Mouse (Mus musculus) mesoderm, embryonic 11.5 days (tissue): ENCODE data around the gene Mindy4.

ENCODE experiments used
- DNase-seq: peaks from one replicate; pipeline ENCODE4 v3.0.0-alpha.2; 2012; ENCODE audit warnings: low read depth, low spot score

Mindy4 gene

DNA sequence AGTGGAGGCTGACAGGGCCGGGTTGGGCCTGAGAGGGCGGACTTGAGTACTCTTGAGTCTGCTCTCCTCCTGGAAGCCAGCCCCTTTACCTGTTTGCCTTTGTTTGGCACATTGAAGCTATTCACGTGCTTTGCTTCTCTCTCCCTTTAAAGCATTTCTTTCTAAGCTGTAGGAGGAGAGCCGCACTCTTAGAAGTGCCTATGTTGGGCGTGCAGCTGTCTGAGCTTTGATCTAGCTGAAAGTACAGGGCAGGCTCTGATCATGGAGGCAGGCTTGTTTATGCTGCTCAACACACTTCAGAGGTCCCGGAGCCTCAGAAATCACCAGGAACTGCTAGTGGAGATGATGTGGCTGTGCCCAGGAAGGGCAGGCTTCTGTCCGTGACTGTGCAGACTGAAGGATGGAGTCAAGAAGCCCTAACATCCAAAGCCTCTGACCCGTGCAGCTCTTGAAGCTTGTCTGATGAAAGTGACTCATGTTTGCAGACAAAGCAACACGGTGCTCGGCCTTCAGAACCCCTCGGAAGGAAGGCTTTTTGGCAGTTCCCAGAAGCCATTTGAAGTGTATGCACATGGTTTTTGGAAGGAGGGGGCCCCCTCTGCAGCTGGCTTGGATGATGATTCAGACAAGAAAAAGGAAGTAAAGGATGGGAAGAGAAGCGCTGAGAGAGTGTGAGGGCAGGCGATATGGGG, 53.5 kb downstream of the Mindy4 start:
- DNase-seq: no peak

DNA sequence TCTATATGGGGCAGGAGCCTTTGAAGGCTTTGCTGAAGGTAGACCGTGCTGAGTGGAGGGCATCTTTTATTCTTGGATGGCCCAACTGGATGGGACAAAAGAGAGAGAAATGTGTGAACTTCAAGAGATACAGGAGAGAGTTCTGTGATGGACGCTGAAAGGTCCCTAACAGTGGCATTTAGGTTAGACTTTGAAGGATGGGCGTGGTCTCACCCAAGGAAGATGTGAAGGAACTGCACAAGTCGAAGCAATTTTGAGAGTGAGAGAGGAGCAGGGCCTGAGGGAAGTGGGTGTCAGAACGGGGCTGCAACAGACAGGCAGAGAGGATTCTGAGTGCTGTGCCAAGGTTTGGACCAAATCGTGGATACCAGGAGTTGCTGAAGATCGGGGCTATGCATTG, 54.1 kb downstream of the Mindy4 start:
- no peak for DNase-seq

DNA sequence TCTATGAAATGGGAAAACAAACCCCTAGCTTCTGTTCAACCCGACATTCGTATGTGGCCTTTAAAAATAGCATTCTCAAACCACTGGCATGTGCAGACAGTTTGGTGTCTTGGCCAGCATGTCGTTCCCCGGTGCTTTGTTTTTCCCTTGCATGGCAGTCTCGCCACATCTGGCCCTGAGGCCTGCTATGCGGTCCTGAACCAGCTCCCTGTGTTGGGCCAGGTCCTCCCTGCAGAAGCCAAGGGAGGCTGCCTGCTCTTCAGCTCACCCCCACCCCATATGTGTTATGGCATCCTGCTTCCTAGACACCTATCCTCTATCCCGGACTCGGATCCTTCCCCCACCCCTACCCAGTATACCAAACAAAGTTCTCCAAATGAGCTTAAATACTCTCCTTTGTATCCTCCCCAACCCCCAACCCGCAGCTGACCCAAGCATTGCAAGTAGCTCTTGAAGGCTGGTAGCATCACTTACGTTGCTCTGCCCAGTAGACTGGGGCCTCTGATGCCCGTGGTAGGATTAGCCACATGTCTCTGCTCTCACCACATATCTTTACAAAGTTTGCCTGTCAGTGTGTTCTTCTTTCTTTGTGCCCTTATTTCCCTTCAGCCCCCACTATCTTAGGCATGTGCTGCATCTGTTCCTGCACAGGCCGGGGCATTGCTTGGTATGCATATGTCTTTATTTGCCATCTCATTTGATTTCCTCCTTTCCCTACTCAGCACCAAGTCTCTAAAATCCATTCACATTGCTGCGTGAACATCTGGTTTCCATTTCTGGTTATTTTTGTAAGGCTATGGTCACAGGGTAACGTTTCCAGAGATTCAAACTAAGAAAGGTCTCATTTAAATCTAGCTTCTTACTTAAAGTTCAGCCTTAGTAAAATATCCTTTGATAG, 55.5 kb downstream of the Mindy4 start:
- DNase-seq: peak; percentile 41

DNA sequence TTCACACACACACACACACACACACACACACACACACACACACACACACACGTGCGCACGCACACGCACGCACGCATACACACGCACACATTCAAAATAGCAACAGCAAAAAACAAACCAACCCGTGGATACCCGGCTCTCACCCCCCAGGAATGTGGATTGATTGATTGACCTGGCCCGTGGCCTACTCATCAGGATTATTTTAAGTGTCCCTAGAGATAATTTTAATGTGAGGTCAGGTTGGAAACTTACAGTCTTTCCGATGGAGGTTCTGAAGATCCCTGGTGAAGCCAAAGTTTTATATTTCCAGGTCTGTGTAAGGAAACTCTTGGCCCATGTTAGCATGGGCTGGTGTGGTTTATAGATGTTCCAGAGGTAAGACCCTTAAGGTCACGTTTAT, 59.0 kb downstream of the Mindy4 start:
- no peak for DNase-seq

DNA sequence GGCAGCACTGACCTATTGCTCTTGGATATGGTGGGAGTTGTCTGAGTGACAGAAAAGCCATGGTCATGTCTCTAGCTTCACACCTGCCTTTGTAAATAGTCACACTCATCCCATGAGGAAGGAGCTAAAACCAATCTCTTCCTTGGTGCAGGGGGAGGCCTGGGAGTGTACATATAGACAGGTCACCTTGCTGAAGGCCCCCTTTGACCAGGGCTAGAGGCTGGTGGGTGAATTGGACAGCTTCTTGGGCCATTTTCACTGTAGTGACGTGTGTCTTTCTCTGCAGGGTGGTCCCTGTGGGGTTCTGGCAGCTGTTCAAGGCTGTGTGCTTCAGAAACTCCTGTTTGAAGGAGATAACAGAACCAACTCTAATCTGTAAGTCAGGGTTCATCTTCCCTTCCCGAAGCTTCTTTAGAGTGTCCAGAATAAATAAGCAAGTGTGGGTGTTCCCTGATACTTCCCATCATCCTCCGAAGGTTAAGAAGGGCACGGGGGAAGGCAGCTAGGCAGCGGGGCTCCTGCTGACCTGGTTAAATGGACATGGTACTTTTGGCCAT, 60.4 kb downstream of the Mindy4 start:
- DNase-seq: no peak

DNA sequence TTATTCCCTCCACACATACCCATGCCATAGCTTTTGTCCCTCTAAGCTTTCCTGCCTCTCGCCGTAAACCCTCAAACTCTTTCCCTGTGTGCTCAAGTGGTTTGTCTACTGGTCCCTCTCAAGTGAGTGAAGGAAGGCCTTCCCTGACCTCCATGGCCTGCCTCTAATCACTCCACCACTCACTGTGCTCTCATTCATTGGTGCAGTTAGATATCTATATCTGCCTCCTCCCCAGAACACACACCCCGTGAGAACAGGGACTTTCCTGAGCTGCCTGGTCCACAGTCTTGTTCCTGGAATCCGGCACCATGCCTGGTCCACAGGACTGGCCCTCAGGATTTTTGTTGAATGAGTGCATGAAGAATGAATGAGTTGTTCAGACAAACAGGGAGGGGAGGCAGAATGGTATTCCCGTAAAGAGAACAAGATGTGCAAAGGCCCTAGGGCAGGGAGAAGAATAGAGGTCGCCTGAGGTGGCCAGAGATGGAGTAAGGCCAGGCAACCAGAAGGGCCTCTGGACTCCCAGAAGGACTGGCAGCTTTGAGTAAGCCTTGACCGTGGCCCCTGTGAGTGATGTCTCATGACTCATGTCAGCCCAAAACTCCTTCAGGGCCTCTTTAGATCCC, 61.7 kb downstream of the Mindy4 start:
- DNase-seq: no peak

DNA sequence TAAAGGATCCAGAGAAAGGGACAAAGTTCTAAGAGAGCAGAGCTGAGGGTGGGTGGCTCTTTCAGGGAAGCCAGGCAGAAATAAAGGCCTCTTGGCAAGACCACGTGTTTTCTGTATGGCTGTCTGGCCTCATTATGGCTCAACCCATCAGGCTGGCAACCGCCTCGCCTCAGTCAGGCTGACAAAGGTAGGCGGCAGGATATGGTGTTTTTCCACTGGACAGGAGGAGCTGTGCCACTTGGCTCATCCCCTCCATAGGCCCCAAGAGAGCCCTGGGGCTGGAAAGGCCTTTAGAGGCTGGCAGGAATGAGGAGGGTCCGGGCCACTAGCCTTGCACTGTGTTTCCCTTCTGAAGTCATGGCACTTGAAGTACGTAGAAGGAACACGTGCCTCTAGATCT, 69.8 kb downstream of the Mindy4 start:
- no peak for DNase-seq

DNA sequence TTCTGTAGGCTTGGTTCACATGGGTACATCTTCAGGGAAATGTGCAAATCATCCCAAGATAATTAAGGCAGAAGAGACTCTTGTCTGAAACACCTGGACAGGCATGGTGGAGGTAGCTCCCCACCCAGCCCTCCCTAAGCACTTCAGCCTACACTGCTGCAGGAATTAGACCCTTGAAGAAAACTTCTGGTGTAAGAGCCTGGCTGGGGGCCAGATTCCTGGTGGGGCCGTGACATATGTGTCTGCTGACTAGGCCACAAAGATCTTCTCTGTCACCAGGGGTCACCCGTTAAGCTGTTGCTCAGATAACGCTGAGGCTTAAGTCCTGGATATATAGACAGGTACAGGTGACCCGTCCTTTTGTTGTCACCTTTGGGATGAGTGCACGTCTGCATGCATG, 70.3 kb downstream of the Mindy4 start:
- DNase-seq: no peak

DNA sequence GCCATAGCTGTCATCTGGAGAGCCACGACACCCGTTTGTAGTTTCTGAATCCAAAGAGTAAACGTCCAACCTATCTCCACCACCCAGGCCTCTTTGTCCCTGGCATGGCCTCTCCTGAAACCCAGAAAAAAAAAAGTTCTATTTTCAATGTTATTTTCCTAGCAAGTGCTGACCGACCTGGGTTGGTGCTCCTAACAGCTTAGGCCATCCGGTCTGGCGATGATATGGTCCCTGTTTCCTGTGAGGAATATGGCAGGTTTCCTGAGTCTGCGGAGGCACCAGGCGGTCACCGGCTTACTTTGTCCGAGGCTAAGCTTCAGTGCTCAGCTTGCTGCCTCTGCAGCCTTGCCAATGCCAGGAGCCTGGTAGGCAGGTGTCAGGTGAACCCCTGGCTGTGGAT, 71.8 kb downstream of the Mindy4 start:
- no peak for DNase-seq

DNA sequence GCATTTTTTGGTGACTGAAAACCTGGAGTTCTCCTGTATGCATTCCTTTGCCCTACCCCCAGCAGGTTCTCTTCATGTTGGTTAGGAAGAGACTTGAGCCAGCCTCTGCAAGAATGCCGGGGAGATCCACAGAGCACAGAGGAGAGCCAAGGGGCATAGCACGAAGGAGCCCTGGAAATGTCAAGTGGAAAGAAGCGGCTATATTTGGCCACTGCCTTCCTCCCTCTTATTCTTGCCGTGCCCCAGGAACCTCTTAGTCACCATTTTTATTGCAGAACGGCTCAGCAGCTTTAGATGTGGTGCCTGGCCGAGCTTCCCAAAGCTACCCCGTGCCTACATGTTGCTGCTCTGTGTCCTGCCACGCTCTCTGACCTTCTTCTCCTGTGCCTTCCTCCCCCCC, 72.6 kb downstream of the Mindy4 start:
- no peak for DNase-seq

DNA sequence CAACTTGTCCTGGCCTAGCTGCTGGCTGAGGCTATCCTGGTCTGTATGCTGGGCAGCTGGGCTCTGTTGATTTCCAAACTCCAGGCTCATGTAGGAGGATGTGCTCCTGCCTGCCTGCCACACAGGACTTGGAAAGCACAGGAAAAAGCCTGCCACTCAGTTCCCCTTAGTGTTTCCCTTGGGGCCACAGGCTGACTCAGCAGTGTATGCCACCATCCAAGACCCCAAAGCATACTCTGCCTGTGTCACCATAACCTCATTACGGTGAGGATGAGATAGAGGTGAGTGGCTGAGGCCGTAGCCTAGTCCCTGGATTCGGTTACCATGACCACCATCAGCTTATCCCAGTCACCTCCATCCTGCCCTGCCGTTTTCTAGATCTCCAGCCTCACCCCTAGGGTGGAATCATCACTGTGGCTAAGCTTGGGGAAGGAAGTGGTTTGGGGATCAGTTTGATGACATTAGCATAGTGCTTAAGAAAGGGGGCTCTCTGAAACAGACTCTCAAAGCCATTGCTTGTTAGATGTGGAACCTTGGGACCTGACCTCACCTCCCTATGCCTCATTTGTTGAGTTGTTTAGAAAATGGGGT, 73.6 kb downstream of the Mindy4 start:
- no peak for DNase-seq

DNA sequence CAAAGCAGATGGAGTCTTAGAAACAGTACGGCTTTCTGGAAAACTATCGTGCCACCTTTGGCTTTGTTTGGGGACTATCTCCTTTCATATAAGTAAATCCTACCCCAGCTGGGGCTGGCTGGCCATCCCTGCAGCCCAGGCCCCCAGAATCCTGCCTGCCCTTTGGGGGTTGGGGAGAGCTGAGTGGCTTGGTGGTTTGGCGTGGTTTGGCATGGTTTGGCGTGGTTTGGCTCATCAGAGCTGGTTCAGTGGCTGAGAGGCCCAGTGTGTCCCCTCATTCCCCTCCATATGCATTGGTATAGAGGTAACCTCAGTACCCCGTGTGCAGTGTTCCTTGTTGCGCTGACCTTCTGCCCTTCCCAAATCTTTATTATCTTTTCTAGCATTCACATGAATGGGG, 74.9 kb downstream of the Mindy4 start:
- DNase-seq: no peak

DNA sequence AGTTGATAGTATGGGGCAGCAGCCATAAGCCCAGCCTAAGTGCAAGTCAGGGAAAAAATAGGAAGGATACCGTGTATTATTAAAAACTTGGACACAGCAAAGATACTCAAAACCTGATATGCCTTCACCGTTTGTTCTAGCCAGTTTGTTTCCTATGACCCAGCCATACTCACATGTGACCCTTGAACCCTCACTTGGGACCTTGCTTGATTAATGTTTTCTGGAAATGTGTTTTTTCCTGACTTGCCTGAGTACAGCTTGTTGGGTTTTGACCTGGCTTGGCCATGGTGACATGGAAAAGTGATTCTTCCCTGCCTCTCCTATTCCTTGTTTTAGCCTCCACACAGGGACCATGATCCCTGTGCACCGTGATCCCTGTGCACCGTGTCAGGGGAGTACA, 75.3 kb downstream of the Mindy4 start:
- DNase-seq: no peak

DNA sequence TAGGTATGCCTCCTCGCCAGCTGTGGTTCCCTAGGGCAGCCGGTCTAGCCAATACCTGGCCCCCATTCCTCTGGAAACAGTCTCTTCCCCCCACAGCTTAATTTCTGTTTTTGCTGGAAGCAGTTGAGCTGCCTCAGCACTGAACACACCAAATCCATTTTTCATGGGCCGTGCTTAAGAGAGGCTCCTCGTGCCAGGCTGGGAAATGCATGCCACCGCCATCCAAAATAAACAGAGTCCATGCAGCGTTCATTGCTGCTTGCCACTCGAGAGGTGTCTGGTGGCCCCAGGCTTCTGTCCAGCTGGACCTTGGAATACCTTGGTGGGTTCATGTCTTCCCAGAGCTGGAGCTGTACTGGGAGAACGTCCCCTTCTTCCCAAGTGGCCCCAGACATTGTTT, 77.8 kb downstream of the Mindy4 start:
- DNase-seq: no peak

DNA sequence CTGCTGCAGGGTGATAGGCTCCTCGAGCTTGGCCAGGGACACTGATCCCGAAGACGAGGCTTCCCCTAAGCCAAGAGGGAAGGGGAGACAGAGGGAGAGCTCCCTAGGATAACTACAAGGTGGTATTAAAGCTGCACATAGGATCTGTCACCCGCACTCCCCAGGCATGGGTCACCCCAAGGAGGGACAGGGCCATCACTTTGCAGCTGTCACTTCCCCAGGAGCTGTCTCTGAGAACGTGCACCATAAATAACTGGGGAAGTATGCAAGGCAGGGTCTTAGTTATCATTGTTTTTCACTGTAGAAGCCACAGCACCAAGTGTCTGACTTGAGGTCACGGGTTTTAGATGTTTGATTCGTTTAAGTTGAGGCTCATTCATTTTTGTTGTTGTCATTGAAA, 78.5 kb downstream of the Mindy4 start:
- no peak for DNase-seq

DNA sequence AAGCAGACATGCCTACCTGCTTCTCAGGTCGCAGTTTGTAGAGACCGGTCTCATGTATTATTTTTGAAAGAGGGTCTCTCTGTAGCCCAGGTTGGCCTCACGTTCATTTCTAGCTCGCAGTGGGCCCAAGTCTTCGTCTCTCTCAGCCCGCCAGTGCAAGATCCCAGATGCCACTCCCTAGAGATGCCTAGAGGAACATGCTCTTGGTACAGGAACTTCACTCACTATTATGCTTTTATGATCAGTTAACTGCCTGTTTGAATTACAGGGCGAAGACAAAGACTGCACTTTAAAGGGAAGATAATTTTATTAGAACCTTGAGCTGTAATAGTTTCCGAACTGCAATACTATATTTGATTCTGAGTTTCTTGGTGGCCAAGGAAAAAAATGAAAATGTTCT, 79.2 kb downstream of the Mindy4 start:
- DNase-seq: no peak

DNA sequence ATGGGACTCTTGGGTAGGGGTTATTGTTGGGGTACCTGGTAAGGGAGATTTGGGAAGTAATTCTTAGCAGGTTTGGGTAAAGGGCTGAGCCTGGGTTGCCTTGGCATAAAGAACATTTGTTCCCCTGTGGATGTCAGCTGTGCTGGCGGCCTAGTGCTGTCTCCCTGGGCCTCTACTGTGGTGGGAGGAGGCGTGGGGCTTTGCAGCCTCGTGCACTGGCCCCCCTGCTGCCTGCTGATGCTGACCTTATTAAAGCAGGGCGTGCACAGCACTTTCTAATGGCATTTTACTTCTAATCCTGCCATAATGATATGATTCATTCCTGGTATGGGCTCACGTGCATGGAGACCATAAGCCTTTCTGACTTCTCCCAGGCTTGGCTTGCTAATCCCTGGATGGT, 82.0 kb downstream of the Mindy4 start:
- DNase-seq: no peak

DNA sequence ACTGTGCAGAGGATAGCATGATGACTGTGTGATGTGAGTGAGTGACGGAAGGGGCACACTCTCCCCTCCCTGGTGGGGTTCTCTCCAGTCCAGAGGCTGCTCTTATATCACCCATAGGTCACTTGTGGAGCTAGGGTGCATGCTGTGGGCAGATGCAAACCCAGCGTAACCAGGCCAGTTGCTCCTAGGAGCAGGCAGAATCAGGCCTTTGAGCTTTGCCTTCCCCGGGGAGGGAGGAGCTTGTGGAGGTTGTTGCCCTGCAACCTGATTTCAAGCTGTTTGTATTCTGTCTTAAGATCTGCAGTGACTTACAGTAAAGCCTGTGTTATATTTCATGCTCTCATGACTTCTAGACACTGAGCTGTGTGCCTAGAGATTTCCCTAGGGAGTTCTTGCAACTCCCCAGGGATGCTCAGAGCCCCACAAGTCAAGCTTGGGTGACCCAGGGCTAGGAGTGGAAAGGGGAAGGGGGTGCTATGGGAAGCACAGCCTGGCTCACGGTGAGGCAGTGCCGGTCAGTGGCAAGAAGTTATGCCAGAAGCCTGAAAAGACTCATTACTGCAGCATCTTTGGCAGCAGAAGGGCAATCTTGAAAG, 84.9 kb downstream of the Mindy4 start:
- no peak for DNase-seq

DNA sequence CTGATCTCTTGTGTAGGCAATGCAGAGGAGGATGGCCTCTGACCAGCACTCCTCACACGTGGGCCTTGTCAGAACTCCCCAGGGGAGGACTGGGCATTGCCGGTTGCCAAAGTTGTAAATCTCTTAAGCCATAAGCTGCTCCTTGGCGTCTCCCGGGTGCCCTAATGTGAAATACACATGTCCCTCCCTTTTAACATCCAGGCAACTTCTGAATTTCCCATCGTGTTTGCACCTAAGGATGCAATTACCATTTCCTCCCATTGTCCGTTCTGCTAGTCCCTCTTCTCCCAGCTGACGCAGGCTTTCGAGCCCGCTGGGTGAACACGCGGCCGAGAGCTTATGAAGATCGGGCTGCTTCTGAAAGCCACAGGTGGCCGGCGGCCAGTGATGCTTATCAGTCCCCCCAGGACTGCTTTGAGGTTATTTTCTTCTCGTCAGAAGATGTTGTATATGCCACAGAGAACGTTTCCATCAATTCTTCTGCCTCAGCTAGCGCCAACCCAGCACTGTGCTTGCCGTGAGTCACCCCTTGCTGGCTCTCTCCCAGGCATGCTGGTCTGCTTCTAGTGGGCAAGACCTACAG, 91.5 kb downstream of the Mindy4 start:
- peak; percentile 72 for DNase-seq

DNA sequence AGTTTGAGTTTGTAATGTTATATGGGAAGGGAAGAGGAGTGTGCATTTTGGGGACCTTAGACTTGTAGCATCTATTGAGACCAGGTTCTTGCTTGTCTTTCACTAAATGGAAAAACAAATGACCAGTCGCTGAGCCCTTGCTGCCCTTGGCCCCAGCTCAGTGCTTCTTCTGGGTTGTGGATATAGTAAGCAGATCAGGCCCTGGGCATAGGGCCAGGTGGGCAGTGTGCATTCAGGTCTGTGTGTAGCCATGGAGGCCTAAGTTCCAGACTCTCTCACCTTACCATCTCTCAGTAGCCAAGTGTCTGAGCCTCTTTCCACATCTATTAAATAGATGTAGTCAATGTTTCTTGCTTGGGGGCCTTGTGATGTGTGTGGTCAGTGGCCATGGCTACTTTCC, 92.1 kb downstream of the Mindy4 start:
- DNase-seq: no peak

DNA sequence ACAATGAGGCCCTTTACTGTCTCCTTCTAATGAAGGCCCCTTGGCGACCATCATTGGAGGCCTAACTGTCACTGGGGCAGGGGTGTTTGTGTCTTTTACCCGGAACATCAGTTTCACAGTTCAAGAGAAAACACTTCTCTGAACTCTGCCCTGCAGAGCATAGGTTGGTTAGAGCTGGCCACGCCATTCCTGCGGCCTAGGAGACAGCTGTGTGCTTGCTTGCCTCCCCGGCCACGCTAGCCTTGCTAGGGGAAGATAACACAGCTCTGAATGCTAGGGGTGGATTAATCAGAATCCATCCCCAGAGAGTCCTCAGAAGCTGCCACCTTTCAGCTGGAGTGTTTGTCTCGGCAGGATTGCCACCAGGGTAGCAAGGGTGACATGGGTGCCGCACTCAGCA, 96.3 kb downstream of the Mindy4 start:
- no peak for DNase-seq
